Comparison of ENCODE assay signal across 9 mouse cellular contexts in the genomic region with DNA sequence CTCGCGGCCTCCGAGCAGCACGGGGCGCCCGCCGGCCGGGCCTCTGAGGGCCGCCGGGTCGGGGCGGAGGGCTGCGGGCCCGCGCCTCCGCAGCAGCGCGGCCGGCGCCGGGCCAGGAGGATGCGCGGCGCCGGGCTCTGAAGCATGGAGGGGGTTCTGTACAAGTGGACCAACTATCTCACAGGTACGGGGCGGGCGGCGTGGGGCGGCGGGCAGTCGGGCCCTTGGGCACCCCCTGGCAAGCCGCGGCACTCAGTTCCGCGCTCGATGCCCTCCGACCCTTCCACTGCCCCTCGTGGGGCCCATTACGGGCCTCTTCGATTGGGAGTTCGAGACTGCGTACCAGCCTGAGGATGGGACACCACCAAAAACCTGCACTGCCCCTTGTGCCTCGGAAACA. TPM values are rescaled to one million over a fixed set of nuclear protein-coding genes. Genes with fewer than 3 reads are reported as not detected.
DNase-seq lines count a peak whose midpoint lies in the region; ATAC-seq lines count a peak whose summit lies in the region.
"Had no signal": no experiment of that assay in that cellular context is flagged by ENCODE, and none has a peak within 500 bp of the region (broad histone marks: within the 10 kb centered on the region; RNA-seq: fewer than 3 reads in every experiment).

No protein-coding gene starts in this region.

- no peaks in the 10 kb centered on the region for H3K27me3 ChIP-seq in heart, embryonic 13.5 days (replicated peaks)
- no peaks in the 10 kb centered on the region for H3K27me3 ChIP-seq in hindbrain, embryonic 12.5 days

- H3K4me3 ChIP-seq in heart, embryonic 13.5 days: peak overlapping the region; percentile 96
- H3K4me3 ChIP-seq in hindbrain, embryonic 12.5 days: peak overlapping the region; percentile 67

- H3K4me1 ChIP-seq in heart, embryonic 13.5 days: peaks cover 40% of the 10 kb centered on the region
- H3K4me1 ChIP-seq in hindbrain, embryonic 12.5 days: peaks cover 18% of the 10 kb centered on the region

- H3K9me3 ChIP-seq in heart, embryonic 13.5 days: no peaks in the 10 kb centered on the region
- H3K9me3 ChIP-seq in hindbrain, embryonic 12.5 days (replicated peaks): no peaks in the 10 kb centered on the region

- DNase-seq in heart, postnatal 25 days (ENCODE audit: low spot score): no peak
- DNase-seq in cerebellum, adult 9-10 months: peak; percentile 31
- DNase-seq in lung, postnatal 10 days: peak; percentile 24
- no peak for DNase-seq in adrenal gland, adult 18-20 months (ENCODE audit: low spot score in 2 of 2)
- no peak for DNase-seq in urinary bladder, postnatal 10 days (ENCODE audit: low spot score)

- peak overlapping the region; percentile 93 for H3K9ac ChIP-seq in heart, embryonic 13.5 days
- H3K9ac ChIP-seq in hindbrain, embryonic 12.5 days: peak overlapping the region; percentile 92

- intact Hi-C loops in heart, postnatal 25 days (cut with DNase I): loop anchor here (1.0 kb wide), 1 partner anchor 27 kb away; the partner anchor contains the start of genes Pjvk and Prkra

- WGBS in heart, embryonic 13.5 days: under 1% methylated on average over 42 of the region's 44 CpGs
- WGBS in hindbrain, embryonic 12.5 days: under 1% methylated on average over 44 of the region's 44 CpGs

- peak overlapping the region; percentile 83 for H3K4me2 ChIP-seq in heart, embryonic 13.5 days
- peak overlapping the region; percentile 56 for H3K4me2 ChIP-seq in hindbrain, embryonic 12.5 days (replicated peaks)

- peak overlapping the region; percentile 85 for H3K27ac ChIP-seq in heart, embryonic 13.5 days (replicated peaks)
- H3K27ac ChIP-seq in hindbrain, embryonic 12.5 days: peak overlapping the region; percentile 87

- H3K36me3 ChIP-seq in heart, embryonic 13.5 days: peaks cover 17% of the 10 kb centered on the region
- 0 out of 2 replicates have a peak, but pooled peaks cover 4% of the 10 kb centered on the region for H3K36me3 ChIP-seq in hindbrain, embryonic 12.5 days

- ATAC-seq in heart, embryonic 13.5 days (ENCODE audit: extremely low read depth, insufficient number of reproducible peaks, low FRiP score, low TSS enrichment): peak; percentile 27
- ATAC-seq in CD4-positive, CD25-positive, alpha-beta regulatory T cell, adult 4 months: peak; percentile 7
- peak; percentile 66 for ATAC-seq in hindbrain, embryonic 12.5 days (ENCODE audit: low FRiP score)

RNA-seq across cellular contexts. Expression of gene Plekha3, which starts 0.4 kb away (rescaled TPM):
- 5.7 and 7.0 TPM in 2 replicates for polyA plus RNA-seq in heart, embryonic 13.5 days (2015; fragmentation: Nextera tagmentation; extraction: Ambion mirVana)
- total RNA-seq in heart, postnatal 25 days (2021): 10 to 100 TPM; 17.8 to 20.7 TPM
- 10 to 100 TPM; 10.7 to 13.1 TPM for polyA plus RNA-seq in CD4-positive, CD25-positive, alpha-beta regulatory T cell, adult 4 months (2017; shearing (Covaris generic))
- 16.8 and 18.7 TPM in 2 replicates for polyA plus RNA-seq in hindbrain, embryonic 12.5 days (2016; fragmentation: Nextera tagmentation; extraction: Ambion mirVana)
- total RNA-seq in adrenal gland, adult 18-20 months (2021): 10 to 100 TPM; 39.1 to 56.4 TPM

RNA-seq across cellular contexts. Expression of gene Fkbp7, which starts 2.5 kb away (rescaled TPM):
- 62.4 and 64.8 TPM in 2 replicates for polyA plus RNA-seq in heart, embryonic 13.5 days (2015; fragmentation: Nextera tagmentation; extraction: Ambion mirVana)
- 10 to 100 TPM; 19.7 to 21.2 TPM for total RNA-seq in heart, postnatal 25 days (2021)
- 1 to 10 TPM; 4.8 to 5.9 TPM for polyA plus RNA-seq in CD4-positive, CD25-positive, alpha-beta regulatory T cell, adult 4 months (2017; shearing (Covaris generic))
- polyA plus RNA-seq in hindbrain, embryonic 12.5 days (2016; fragmentation: Nextera tagmentation; extraction: Ambion mirVana): 32.6 and 34.9 TPM in 2 replicates
- total RNA-seq in adrenal gland, adult 18-20 months (2021): 10 to 100 TPM; 22.4 to 33.0 TPM

RNA-seq across cellular contexts. Expression of gene Pjvk, which starts 27.2 kb away (rescaled TPM):
- 0.11 TPM in 1 of 2 replicates, not detected in the other for polyA plus RNA-seq in heart, embryonic 13.5 days (2015; fragmentation: Nextera tagmentation; extraction: Ambion mirVana)
- not detected for total RNA-seq in heart, postnatal 25 days (2021)
- not detected for polyA plus RNA-seq in CD4-positive, CD25-positive, alpha-beta regulatory T cell, adult 4 months (2017; shearing (Covaris generic))
- polyA plus RNA-seq in hindbrain, embryonic 12.5 days (2016; fragmentation: Nextera tagmentation; extraction: Ambion mirVana): 0.51 and 0.52 TPM in 2 replicates
- total RNA-seq in adrenal gland, adult 18-20 months (2021): under 1 TPM in 1 of 2 experiments, not detected in 1; 0.74 TPM
- polyA plus RNA-seq: large intestine, adult 2 months had no signal

RNA-seq across cellular contexts. Expression of gene Prkra, which starts 27.6 kb away (rescaled TPM):
- polyA plus RNA-seq in heart, embryonic 13.5 days (2015; fragmentation: Nextera tagmentation; extraction: Ambion mirVana): 31.8 and 35.1 TPM in 2 replicates
- 10 to 100 TPM; 13.3 to 15.2 TPM for total RNA-seq in heart, postnatal 25 days (2021)
- polyA plus RNA-seq in CD4-positive, CD25-positive, alpha-beta regulatory T cell, adult 4 months (2017; shearing (Covaris generic)): 10 to 100 TPM in 1 of 2 experiments, 1 to 10 TPM in 1; 9.3 to 11.3 TPM
- polyA plus RNA-seq in hindbrain, embryonic 12.5 days (2016; fragmentation: Nextera tagmentation; extraction: Ambion mirVana): 96.4 and 97.1 TPM in 2 replicates
- 10 to 100 TPM; 16.5 to 23.2 TPM for total RNA-seq in adrenal gland, adult 18-20 months (2021)

Comparison
In these comparisons a context has a peak if more than half of its experiments do, and no peak if none do; other contexts are left out.
1. ATAC-seq: peak in every context shown above with its lines; median percentile 66 in hindbrain, embryonic 12.5 days; 27 in heart, embryonic 13.5 days; 7 in CD4-positive, CD25-positive, alpha-beta regulatory T cell, adult 4 months.
2. DNase-seq: peak in cerebellum, adult 9-10 months (single experiment) and lung, postnatal 10 days (single experiment); none in heart, postnatal 25 days (single experiment), adrenal gland, adult 18-20 months (0 of 2) and urinary bladder, postnatal 10 days (single experiment).